Mouse (Mus musculus) kidney, adult 2 months (tissue): ENCODE measurements around the gene Mcur1.

Experiments
- CTCF ChIP-seq: fragments of 200-500 bp; conservative IDR thresholded peaks from 2 replicates; pipeline ENCODE4 v1.5.1; 2011; ENCODE audit warnings: low read depth, mild to moderate bottlenecking, control low read depth, low read length, moderate library complexity, mixed read lengths; ENCODE audit not compliant: insufficient read depth, insufficient read length
- POLR2A ChIP-seq: fragments of 200-500 bp; IDR thresholded peaks from one replicate; pipeline ENCODE4 v1.6.1; 2011; ENCODE audit warnings: low read depth, low read length, control low read depth

- TF ChIP-seq POLR2A (no peak), CTCF (no peak)
These were observed 2.7 kb upstream of the Mcur1 start for GRCm38 (mm10) chr13:43562726-43563125.
